Mouse (Mus musculus) testis, adult 2 months (tissue): ENCODE results near the gene Rhot2. TPM values are rescaled to one million over a fixed set of nuclear protein-coding genes. Genes with fewer than 3 reads are reported as not detected.

Experiments
- H3K27ac ChIP-seq: fragments of 200-500 bp; 2 replicates; pipeline ENCODE4 v1.5.1; 2012; ENCODE audit warnings: low read depth, low read length; ENCODE audit not compliant: control insufficient read depth, insufficient read depth
- H3K27me3 ChIP-seq: fragments of 200-500 bp; 2 replicates; pipeline ENCODE4 v1.6.1; 2012; ENCODE audit warnings: mild to moderate bottlenecking, low read length, moderate library complexity; ENCODE audit not compliant: control insufficient read depth, insufficient read depth
- H3K36me3 ChIP-seq: fragments of 200-500 bp; 2 replicates; pipeline ENCODE4 v1.6.1; 2012; ENCODE audit warnings: mild to moderate bottlenecking, low read length; ENCODE audit not compliant: control insufficient read depth, insufficient read depth
- H3K4me1 ChIP-seq: fragments of 200-500 bp; 2 replicates; pipeline ENCODE4 v1.6.1; 2012; ENCODE audit warnings: low read length; ENCODE audit not compliant: control insufficient read depth, insufficient read depth
- H3K4me3 ChIP-seq: fragments of 200-500 bp; 2 replicates; pipeline ENCODE4 v1.5.1; 2012; ENCODE audit warnings: low read depth, mild to moderate bottlenecking, low read length, moderate library complexity, mixed read lengths; ENCODE audit not compliant: control insufficient read depth
- CTCF ChIP-seq: fragments of 200-500 bp; IDR thresholded peaks from 2 replicates; pipeline ENCODE4 v1.5.1; 2012; ENCODE audit warnings: low read depth, mild to moderate bottlenecking, inconsistent platforms, low read length, moderate library complexity; ENCODE audit not compliant: control insufficient read depth, insufficient read depth, insufficient replicate concordance
- POLR2A ChIP-seq: fragments of 200-500 bp; IDR thresholded peaks from 2 replicates; pipeline ENCODE4 v1.6.1; 2012; ENCODE audit warnings: low read depth, mild to moderate bottlenecking, inconsistent platforms, low read length, moderate library complexity; ENCODE audit not compliant: control insufficient read depth
- polyA plus RNA-seq: library from polyadenylated mRNA; depleted of rRNA; stranded (reverse); fragments of >200 nt; gene quantifications from 2 replicates; pipeline ENCODE4 v1.2.3, GENCODE M21; 2012; rRNA removed

Rhot2 gene
- polyA plus RNA-seq = 37.5 and 38.7 TPM in 2 replicates

- TF ChIP-seq CTCF (peak; percentile 16; the same call in 1 of the 2 replicates), POLR2A (peak; percentile 63)
- peak within 1 kb of the TSS; percentile 55 for H3K27ac ChIP-seq
- no peaks in the 10 kb centered on the region for H3K27me3 ChIP-seq
- peaks cover 5% of the 10 kb centered on the region for H3K4me1 ChIP-seq
- H3K36me3 ChIP-seq = no peaks in the 10 kb centered on the region
- H3K4me3 ChIP-seq = peak within 1 kb of the TSS; percentile 81
Observed at GRCm38 (mm10) chr17:25844396-25844901, at the start of gene Rhot2. Gene Rhot2 (minus strand): TSS chr17:25844851.

- Histone ChIP-seq H3K4me1 (no peaks in the 10 kb centered on the region; the same call in 1 of the 2 replicates), H3K36me3 (peaks cover 1% of the 10 kb centered on the region; the same call in 1 of the 2 replicates), H3K4me3 (no peak overlapping the region), H3K27ac (no peak overlapping the region), H3K27me3 (no peaks in the 10 kb centered on the region)
- peak; percentile 77; the same call in 1 of the 2 replicates for TF ChIP-seq CTCF
- TF ChIP-seq POLR2A = no peak
Observed at GRCm38 (mm10) chr17:25893975-25894617, 49.4 kb upstream of the Rhot2 start.

- Histone ChIP-seq H3K27me3 (no peaks in the 10 kb centered on the region), H3K4me1 (no peaks in the 10 kb centered on the region; the same call in 1 of the 2 replicates), H3K27ac (no peak overlapping the region), H3K4me3 (peak overlapping the region; percentile 56), H3K36me3 (peaks cover 1% of the 10 kb centered on the region; the same call in 1 of the 2 replicates)
- TF ChIP-seq POLR2A (no peak), CTCF (no peak)
Observed at GRCm38 (mm10) chr17:25888837-25889236, 44.2 kb upstream of the Rhot2 start.

GRCm38 (mm10) chr17:25887467-25887866, 42.8 kb upstream of the Rhot2 start:
- H3K4me1 ChIP-seq = no peaks in the 10 kb centered on the region; the same call in 1 of the 2 replicates
- no peak for TF ChIP-seq POLR2A
- TF ChIP-seq CTCF = no peak
- H3K36me3 ChIP-seq = peaks cover 1% of the 10 kb centered on the region; the same call in 1 of the 2 replicates
- no peaks in the 10 kb centered on the region for H3K27me3 ChIP-seq
- H3K27ac ChIP-seq = no peak overlapping the region
- no peak overlapping the region for H3K4me3 ChIP-seq

DNA sequence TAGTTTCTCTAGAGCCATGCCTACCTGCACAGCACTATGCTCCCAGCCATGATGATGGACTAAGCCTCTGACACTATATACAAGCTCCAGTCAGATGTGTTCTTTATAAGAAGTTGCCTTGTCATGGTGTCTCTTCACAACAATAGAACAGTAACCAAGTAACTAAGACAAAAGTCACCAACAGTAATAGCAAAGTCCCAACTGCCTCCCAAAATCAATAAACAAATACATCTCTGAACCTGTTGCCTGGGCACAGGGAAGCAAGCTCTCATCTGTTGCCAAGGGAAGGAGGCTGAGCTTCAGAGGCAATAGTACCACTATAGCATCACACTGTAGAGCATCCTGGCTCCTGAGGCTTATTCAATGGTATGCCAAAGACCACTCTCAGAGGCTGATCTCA, 42.2 kb upstream of the Rhot2 start:
- peaks cover 1% of the 10 kb centered on the region; the same call in 1 of the 2 replicates for H3K36me3 ChIP-seq
- no peak overlapping the region for H3K27ac ChIP-seq
- TF ChIP-seq CTCF (no peak), POLR2A (no peak)
- H3K4me3 ChIP-seq = no peak overlapping the region
- no peaks in the 10 kb centered on the region; the same call in 1 of the 2 replicates for H3K4me1 ChIP-seq
- H3K27me3 ChIP-seq = no peaks in the 10 kb centered on the region

- TF ChIP-seq POLR2A (no peak), CTCF (no peak; the same call in 1 of the 2 replicates)
- Histone ChIP-seq H3K4me3 (no peak overlapping the region), H3K27me3 (no peaks in the 10 kb centered on the region), H3K36me3 (peaks cover 1% of the 10 kb centered on the region; the same call in 1 of the 2 replicates), H3K4me1 (no peaks in the 10 kb centered on the region), H3K27ac (no peak overlapping the region)
Observed at GRCm38 (mm10) chr17:25885636-25886035, 41.0 kb upstream of the Rhot2 start.

DNA sequence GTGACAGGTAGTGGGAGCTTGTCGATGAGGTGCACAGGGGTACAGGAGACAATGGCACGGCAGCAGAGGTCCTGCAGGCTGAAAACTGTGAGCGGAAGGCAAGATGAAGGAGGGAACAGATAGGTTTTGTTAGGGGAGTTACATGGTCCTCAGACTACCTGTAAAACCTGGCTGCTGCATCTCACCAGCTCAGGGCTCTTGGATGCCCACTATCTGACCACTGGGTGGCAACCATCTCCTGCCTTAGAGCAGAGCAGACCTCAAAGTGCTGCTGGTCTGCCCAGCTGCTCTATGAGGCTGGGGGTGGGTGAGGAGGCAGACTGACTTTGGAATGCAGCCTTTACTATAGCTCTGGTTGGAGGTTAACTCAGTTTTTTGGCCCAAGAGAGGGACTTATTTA, 39.2 kb upstream of the Rhot2 start:
- no peaks in the 10 kb centered on the region for H3K4me1 ChIP-seq
- no peak overlapping the region for H3K27ac ChIP-seq
- H3K4me3 ChIP-seq = no peak overlapping the region
- no peaks in the 10 kb centered on the region for H3K27me3 ChIP-seq
- no peaks in the 10 kb centered on the region; the same call in 1 of the 2 replicates for H3K36me3 ChIP-seq
- no peak for TF ChIP-seq CTCF

DNA sequence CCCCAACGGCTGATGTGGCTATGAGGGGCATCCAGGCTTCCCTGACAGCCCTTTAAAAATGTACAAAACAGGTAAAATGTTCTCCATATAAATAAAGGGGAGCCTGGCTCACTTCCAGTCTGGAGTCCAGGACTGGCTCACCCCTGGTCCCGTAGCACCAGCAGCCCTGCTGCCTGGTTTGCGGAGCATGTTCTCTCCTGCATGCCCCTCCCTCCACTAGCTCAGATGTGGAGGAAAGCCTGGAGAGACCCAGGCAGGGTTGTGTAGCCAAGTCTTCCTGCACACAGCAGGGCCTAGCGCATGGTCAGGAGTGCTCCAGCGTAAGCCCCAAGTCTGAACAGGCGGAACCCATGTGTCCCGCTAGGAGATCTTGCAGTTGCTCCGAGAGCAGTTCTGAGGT, 38.6 kb upstream of the Rhot2 start:
- H3K27ac ChIP-seq = no peak overlapping the region
- H3K27me3 ChIP-seq = no peaks in the 10 kb centered on the region
- TF ChIP-seq CTCF (no peak), POLR2A (no peak)
- H3K36me3 ChIP-seq = no peaks in the 10 kb centered on the region; the same call in 1 of the 2 replicates
- H3K4me3 ChIP-seq = no peak overlapping the region
- no peaks in the 10 kb centered on the region for H3K4me1 ChIP-seq
